Mouse (Mus musculus) neural tube, embryonic 11.5 days (tissue): ENCODE data around the gene Clip2. TPM values are rescaled to one million over a fixed set of nuclear protein-coding genes. Genes with fewer than 3 reads are reported as not detected.

Experiments
- ATAC-seq: fragments of 200-750 bp; cut with Nextera tagmentation; 2 replicates; pipeline ENCODE4 v1.8.0; 2017; ENCODE audit warnings: moderate number of reproducible peaks, mild to moderate bottlenecking, moderate TSS enrichment, moderate library complexity; ENCODE audit not compliant: insufficient read depth, low FRiP score, low TSS enrichment
- DNase-seq: peaks from one replicate; pipeline ENCODE4 v3.0.0-alpha.2; 2015; ENCODE audit warnings: low spot score
- H3K27ac ChIP-seq: fragments of 300-500 bp; sonication (generic); 2 replicates; pipeline ENCODE4 v1.5.1; 2014; ENCODE audit warnings: low read depth, mild to moderate bottlenecking, low read length
- H3K27me3 ChIP-seq: fragments of 300-500 bp; sonication (generic); 2 replicates; pipeline ENCODE4 v1.6.1; 2014; ENCODE audit warnings: mild to moderate bottlenecking, low read length, mixed read lengths; ENCODE audit not compliant: control insufficient read depth, insufficient read depth
- H3K36me3 ChIP-seq: fragments of 300-500 bp; sonication (generic); 2 replicates; pipeline ENCODE4 v1.6.1; 2014; ENCODE audit warnings: mild to moderate bottlenecking, low read length, moderate library complexity, mixed read lengths; ENCODE audit not compliant: control insufficient read depth, insufficient read depth
- H3K4me1 ChIP-seq: fragments of 300-500 bp; sonication (generic); 2 replicates; pipeline ENCODE4 v1.6.1; 2014; ENCODE audit warnings: low read length, mixed read lengths; ENCODE audit not compliant: control insufficient read depth, insufficient read depth
- H3K4me2 ChIP-seq: fragments of 300-500 bp; sonication (generic); 2 replicates; pipeline ENCODE4 v1.6.1; 2014; ENCODE audit warnings: low read depth, mild to moderate bottlenecking, moderate library complexity
- H3K4me3 ChIP-seq: fragments of 300-500 bp; sonication (generic); 2 replicates; pipeline ENCODE4 v1.5.1; 2014; ENCODE audit warnings: low read depth, low read length
- H3K9ac ChIP-seq: fragments of 300-500 bp; sonication (generic); 2 replicates; pipeline ENCODE4 v1.6.1; 2014; ENCODE audit warnings: mild to moderate bottlenecking, low read length
- H3K9me3 ChIP-seq: fragments of 300-500 bp; sonication (generic); 2 replicates; pipeline ENCODE4 v1.6.1; 2016; ENCODE audit warnings: low read length; ENCODE audit not compliant: control insufficient read depth
- WGBS: fragments of 180-500 bp; shearing (Covaris S2); extraction: QIAGEN DNeasy Blood & Tissue Kit; methylation state at CpG from one replicate; pipeline ENCODE4 v1.1.7; 2014; 5-methylcytosine and 5-hydroxymethylcytosine counted together
- polyA plus RNA-seq: library from polyadenylated mRNA; unstranded; fragments of >200 nt; fragmentation: Nextera tagmentation; extraction: Ambion mirVana; gene quantifications from 2 replicates; pipeline ENCODE4 v1.2.1, GENCODE M21; 2014

Gene Clip2
- polyA plus RNA-seq, 1 experiment from 2014 or later: 7.6 TPM

GRCm38 (mm10) chr5:134507859-134508399 lies 44.3 kb downstream of the Clip2 start:
- 69% methylated on average over 5 of the region's 5 CpGs for WGBS
- Histone ChIP-seq H3K27me3 (no peaks in the 10 kb centered on the region), H3K4me3 (no peak overlapping the region), H3K36me3 (peaks cover 15% of the 10 kb centered on the region), H3K4me2 (no peak overlapping the region), H3K4me1 (no peaks in the 10 kb centered on the region), H3K9ac (no peak overlapping the region), H3K9me3 (no peaks in the 10 kb centered on the region), H3K27ac (no peak overlapping the region)
- no peak for ATAC-seq
- no peak for DNase-seq

- H3K9ac ChIP-seq: no peak overlapping the region
- no peaks in the 10 kb centered on the region for H3K4me1 ChIP-seq
- H3K27me3 ChIP-seq: no peaks in the 10 kb centered on the region
- WGBS: 28% methylated on average over 10 of the region's 10 CpGs
- H3K4me3 ChIP-seq: no peak overlapping the region
- no peak overlapping the region for H3K27ac ChIP-seq
- DNase-seq: peak; percentile 73
- H3K4me2 ChIP-seq: no peak overlapping the region
- peaks cover 20% of the 10 kb centered on the region for H3K36me3 ChIP-seq
- no peaks in the 10 kb centered on the region for H3K9me3 ChIP-seq
- no peak for ATAC-seq
These were observed 44.9 kb downstream of the Clip2 start for GRCm38 (mm10) chr5:134507307-134507706.

GRCm38 (mm10) chr5:134505810-134506292 lies 46.4 kb downstream of the Clip2 start:
- H3K27ac ChIP-seq: no peak overlapping the region
- H3K36me3 ChIP-seq: peaks cover 26% of the 10 kb centered on the region
- WGBS: 65% methylated on average over 9 of the region's 9 CpGs
- DNase-seq: no peak
- H3K4me1 ChIP-seq: no peaks in the 10 kb centered on the region
- peak; percentile 52 for ATAC-seq
- H3K9me3 ChIP-seq: no peaks in the 10 kb centered on the region
- H3K27me3 ChIP-seq: no peaks in the 10 kb centered on the region
- H3K9ac ChIP-seq: no peak overlapping the region
- H3K4me3 ChIP-seq: no peak overlapping the region
- H3K4me2 ChIP-seq: no peak overlapping the region

- DNase-seq (no peak), ATAC-seq (no peak)
- H3K27me3 ChIP-seq: no peaks in the 10 kb centered on the region
- no peak overlapping the region for H3K27ac ChIP-seq
- H3K36me3 ChIP-seq: peaks cover 27% of the 10 kb centered on the region
- no peaks in the 10 kb centered on the region for H3K4me1 ChIP-seq
- H3K4me3 ChIP-seq: no peak overlapping the region
- 93% methylated on average over 18 of the region's 18 CpGs for WGBS
- no peak overlapping the region for H3K9ac ChIP-seq
- no peak overlapping the region for H3K4me2 ChIP-seq
- H3K9me3 ChIP-seq: no peaks in the 10 kb centered on the region
These were observed 49.6 kb downstream of the Clip2 start for GRCm38 (mm10) chr5:134502591-134502990.

GRCm38 (mm10) chr5:134501453-134501852 lies 50.8 kb downstream of the Clip2 start:
- Histone ChIP-seq H3K27me3 (no peaks in the 10 kb centered on the region), H3K27ac (no peak overlapping the region), H3K4me2 (no peak overlapping the region), H3K4me1 (no peaks in the 10 kb centered on the region), H3K4me3 (no peak overlapping the region), H3K9me3 (no peaks in the 10 kb centered on the region), H3K9ac (no peak overlapping the region), H3K36me3 (peaks cover 36% of the 10 kb centered on the region)
- DNase-seq (no peak), ATAC-seq (no peak)
- 85% methylated on average over 9 of the region's 9 CpGs for WGBS

- ATAC-seq (no peak), DNase-seq (no peak)
- H3K27me3 ChIP-seq: no peaks in the 10 kb centered on the region
- no peak overlapping the region for H3K4me3 ChIP-seq
- H3K9me3 ChIP-seq: no peaks in the 10 kb centered on the region
- no peak overlapping the region for H3K9ac ChIP-seq
- no peaks in the 10 kb centered on the region for H3K4me1 ChIP-seq
- no peak overlapping the region for H3K27ac ChIP-seq
- no peak overlapping the region for H3K4me2 ChIP-seq
- WGBS: 92% methylated on average over 3 of the region's 3 CpGs
- peaks cover 37% of the 10 kb centered on the region for H3K36me3 ChIP-seq
These were observed 51.6 kb downstream of the Clip2 start for GRCm38 (mm10) chr5:134500681-134501080.

- no peak for ATAC-seq
These were observed 52.2 kb downstream of the Clip2 start for GRCm38 (mm10) chr5:134500062-134500461.

GRCm38 (mm10) chr5:134497026-134497425 lies 55.2 kb downstream of the Clip2 start:
- DNase-seq (no peak), ATAC-seq (no peak)
- Histone ChIP-seq H3K4me2 (no peak overlapping the region), H3K27me3 (no peaks in the 10 kb centered on the region), H3K4me1 (no peaks in the 10 kb centered on the region), H3K4me3 (no peak overlapping the region), H3K9ac (no peak overlapping the region), H3K9me3 (no peaks in the 10 kb centered on the region), H3K36me3 (peaks cover 23% of the 10 kb centered on the region), H3K27ac (no peak overlapping the region)
- WGBS: 88% methylated on average over 5 of the region's 5 CpGs

More at GRCm38 (mm10) chr5:134500062-134500461, 52.2 kb downstream of the Clip2 start:
- H3K9me3 ChIP-seq: no peaks in the 10 kb centered on the region
- H3K36me3 ChIP-seq: peaks cover 37% of the 10 kb centered on the region
- DNase-seq: peak; percentile 53
- no peaks in the 10 kb centered on the region for H3K27me3 ChIP-seq
- H3K4me2 ChIP-seq: no peak overlapping the region
- no peak overlapping the region for H3K4me3 ChIP-seq
- no peak overlapping the region for H3K9ac ChIP-seq
- 81% methylated on average over 4 of the region's 4 CpGs for WGBS
- H3K27ac ChIP-seq: no peak overlapping the region
- H3K4me1 ChIP-seq: no peaks in the 10 kb centered on the region

GRCm38 (mm10) chr5:134495796-134496195 lies 56.4 kb downstream of the Clip2 start:
- DNase-seq (no peak), ATAC-seq (no peak)
- H3K36me3 ChIP-seq: peaks cover 17% of the 10 kb centered on the region
- H3K4me1 ChIP-seq: no peaks in the 10 kb centered on the region
- 87% methylated on average over 4 of the region's 4 CpGs for WGBS
- H3K4me3 ChIP-seq: no peak overlapping the region
- no peak overlapping the region for H3K27ac ChIP-seq
- no peak overlapping the region for H3K9ac ChIP-seq
- H3K9me3 ChIP-seq: no peaks in the 10 kb centered on the region
- no peak overlapping the region for H3K4me2 ChIP-seq
- no peaks in the 10 kb centered on the region for H3K27me3 ChIP-seq
